Mouse (Mus musculus) CD4-positive naive resting alpha-beta T cell, adult 76 days (primary cell): ENCODE results near the gene Adrb1. TPM values are rescaled to one million over a fixed set of nuclear protein-coding genes. Genes with fewer than 3 reads are reported as not detected.

ENCODE experiments used
- total RNA-seq: library from RNA; stranded (reverse); gene quantifications from one replicate; pipeline ENCODE4 v1.2.4, GENCODE M21; 2023

Adrb1 gene
- 1.1 TPM for total RNA-seq

DNA sequence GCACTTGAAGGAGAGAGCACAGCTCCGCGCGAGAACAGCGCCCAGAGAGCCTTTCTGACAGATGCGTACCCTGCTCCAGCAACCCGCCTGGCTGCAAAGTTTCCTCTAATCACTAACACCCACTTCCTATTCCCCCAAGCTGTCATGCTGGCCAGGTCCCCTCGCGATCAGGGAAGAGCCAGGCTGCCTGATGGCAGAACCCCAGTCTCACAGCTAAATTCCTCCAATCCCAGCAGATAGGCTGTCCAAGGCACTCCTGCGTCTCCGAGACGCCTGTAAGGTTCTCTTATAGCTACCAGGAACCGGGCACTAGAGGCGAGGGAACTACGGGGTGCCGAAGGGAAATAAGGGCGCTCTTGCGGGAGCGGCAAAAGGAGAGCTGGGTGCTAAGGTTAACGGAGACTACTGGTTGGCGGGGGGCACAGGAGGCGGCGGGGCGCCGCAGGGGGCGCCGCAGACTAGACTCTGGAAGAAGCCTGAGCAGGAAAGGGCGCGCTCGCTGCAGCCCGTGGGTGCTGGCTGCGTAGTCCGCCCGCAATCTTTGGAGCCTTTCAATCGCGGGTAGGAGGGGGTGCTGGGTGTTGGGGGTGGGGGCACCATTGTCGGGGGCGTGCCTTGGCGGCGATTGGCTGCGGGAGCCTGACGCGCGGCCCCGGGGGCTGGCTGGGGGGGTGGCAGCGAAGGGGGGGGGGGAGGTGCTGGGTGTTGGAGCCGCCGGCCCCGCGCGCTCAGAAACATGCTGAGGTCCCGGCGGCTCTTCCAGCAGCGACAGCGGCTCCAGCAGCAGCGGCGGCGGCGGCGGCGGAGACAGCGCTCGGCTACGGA is at the start of gene Adrb1:
Gene Adrb1 (plus strand): TSS at position 813 of the 825 bp plus-strand sequence.

Other genes with a start within 250 kb of the Adrb1 start
- gene Dclre1a, start 174.0 kb upstream of the Adrb1 start, total RNA-seq = 9.7 TPM
- 29.4 TPM for gene Nhlrc2, start 173.9 kb upstream of the Adrb1 start, total RNA-seq
- 52.6 TPM for gene Ccdc186, start 100.0 kb downstream of the Adrb1 start, total RNA-seq
- not detected for gene Tdrd1, start 104.0 kb downstream of the Adrb1 start, total RNA-seq
- not detected for gene Vwa2, start 152.1 kb downstream of the Adrb1 start, total RNA-seq